Mouse (Mus musculus) right cerebral cortex, postnatal 25 days (tissue): ENCODE results near the gene Macrod2.
A peak's percentile ranks its signal among the peaks of the same experiment; 100 is the strongest.

Experiments
- DNase-seq: peaks from one replicate; pipeline ENCODE4 v3.0.0; 2022

Macrod2 gene

DNA sequence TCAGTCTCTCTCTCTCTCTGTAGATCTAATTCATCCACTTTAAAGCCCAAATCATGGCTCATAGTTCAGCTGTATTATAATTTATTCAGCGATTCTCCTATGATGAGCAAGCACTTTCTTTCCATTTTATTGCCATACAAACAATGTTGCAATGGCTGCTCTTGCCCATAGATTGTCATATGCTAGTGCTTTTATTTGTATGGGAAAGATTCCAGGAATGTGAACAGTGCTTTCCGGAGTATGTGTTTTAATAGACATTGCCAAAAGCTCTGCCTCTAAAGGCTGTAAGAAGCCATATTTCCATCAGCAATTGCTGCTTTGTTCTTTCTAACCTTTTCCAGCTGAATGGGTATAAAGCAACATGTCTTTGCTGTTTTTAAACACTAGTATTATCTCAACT is 1872.7 kb downstream of the Macrod2 start:
- no peak for DNase-seq

- DNase-seq: no peak
These were observed 1891.7 kb downstream of the Macrod2 start for GRCm38 (mm10) chr2:142286761-142287160.

DNA sequence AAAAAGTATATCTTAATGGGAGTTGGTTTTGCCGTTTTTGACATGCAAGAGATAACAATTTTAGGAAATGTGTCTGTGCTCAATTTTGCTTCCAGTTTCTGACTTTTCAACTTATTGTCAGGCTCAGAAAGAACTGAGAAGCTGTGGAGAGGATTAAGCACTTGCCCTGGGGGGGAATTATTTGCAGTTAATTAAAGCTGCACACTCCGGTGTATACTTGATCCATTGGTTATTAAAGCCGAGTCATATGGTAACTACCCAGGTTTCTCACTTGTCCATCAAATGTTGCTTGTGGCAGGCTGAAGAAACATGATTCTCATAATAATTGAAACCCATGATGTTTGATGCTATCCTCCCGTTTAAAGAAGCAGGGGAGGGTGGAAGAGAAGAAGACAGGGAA is 1899.7 kb downstream of the Macrod2 start:
- no peak for DNase-seq

DNA sequence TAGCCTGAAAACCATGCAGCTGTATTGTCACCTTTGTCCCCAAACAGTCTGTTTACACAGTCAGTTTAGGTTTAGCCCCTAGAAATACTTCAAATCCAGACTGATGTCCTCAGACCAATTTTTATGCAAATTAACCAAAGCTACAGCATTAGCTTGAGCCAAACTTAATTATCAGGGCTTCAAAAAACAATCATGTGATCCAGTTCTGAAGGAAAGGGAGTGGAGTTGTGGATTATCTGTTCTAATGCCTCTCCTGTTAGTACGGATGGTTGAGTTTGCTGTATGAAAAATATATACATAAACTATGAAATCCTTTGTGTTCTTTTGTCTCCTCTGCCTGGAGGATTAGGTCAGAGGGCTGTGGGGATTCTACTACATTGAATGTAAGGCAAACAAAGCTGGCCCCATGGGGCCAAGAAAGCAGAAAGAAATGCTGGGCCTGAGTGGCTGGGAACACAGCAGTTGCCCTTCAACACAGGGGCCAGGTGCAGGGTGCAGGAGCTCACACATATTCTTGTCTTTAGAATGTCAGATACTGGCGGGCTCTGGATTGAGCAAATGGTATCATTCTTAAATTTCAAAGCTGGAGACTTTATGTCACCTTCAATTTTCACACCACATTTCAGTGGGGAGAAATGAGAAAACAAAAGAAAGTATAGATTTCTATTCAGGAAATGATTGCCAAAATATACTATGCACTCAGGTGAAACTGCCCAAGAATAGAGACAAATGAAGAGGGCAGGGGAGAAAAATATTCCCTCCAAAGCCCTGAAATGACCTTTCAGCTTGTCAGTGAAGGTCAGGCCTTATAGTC is 1908.2 kb downstream of the Macrod2 start:
- no peak for DNase-seq

DNA sequence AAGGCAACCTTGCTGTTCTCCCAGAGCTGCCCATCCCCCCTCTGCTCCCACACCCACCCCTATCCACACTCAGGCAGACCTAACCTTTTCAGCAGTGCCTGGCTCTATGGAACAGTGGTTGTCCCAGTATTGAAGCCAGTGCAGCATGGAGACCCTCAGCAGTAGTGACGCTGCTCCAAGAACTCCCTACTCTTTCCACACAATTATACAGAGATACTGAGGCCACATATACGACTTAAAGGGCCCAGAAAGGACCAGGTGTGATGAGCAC is 1908.7 kb downstream of the Macrod2 start:
- no peak for DNase-seq

DNA sequence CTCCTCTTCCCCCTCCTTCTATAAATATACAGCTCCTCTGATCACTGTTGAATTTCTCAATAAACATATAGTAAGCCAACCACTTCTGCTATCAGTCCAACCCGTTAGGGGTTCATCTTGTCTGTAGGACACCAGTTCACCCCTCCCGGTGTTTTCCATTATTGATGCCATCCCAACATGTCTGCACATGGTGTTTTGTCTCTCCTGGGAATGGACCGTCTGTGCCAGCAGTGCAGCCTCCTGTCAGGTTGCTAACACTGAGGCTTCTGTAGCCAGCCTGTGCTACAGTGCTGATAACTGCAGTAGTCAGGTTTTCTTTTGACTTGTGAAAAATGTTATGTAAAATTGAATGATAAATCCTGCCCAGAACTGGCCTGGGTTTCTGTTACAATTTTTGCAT is 1928.0 kb downstream of the Macrod2 start:
- no peak for DNase-seq

DNA sequence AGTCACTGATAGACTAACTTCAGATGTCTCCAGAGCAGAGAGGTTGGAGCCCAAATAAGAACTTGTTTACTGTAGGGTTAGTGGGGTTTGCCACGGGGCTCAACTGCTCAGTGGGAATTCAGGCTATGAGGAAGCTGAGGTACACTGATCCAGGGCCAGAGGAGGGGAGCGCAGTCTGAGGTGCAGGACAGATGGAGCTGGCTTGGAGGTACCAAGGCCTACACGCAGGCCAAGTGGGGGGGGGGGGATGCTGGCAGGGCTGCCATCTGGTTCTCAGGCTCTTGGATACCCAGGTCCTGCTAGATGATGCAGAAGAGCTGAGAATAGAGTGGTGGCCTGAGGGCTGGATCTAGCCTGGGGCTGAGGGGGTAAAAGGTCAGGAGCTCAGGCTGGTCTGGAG is 1931.6 kb downstream of the Macrod2 start:
- no peak for DNase-seq

DNA sequence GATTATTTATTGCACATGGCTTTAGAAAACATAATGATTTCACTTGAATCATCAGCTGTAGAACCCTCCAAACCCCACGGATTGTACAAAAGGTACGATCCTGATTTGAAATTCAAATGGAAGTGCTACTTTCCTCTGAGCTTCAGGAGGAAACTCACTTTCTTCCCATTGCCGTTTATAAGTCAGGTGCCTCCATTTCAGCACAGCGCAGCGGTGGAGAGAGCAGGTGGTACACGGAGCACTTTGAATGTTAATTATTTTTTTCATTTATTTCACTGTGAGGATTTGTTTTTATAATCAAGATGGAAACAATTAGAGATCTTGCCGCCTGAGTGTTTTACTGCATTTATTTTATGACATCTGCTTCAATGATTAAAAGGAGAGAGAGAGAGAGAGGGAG is 1934.7 kb downstream of the Macrod2 start:
- DNase-seq: no peak

GRCm38 (mm10) chr2:142334441-142335102 is 1939.5 kb downstream of the Macrod2 start:
- DNase-seq: peak; percentile 51

- DNase-seq: no peak
These were observed 1940.2 kb downstream of the Macrod2 start for GRCm38 (mm10) chr2:142335103-142335999.

DNA sequence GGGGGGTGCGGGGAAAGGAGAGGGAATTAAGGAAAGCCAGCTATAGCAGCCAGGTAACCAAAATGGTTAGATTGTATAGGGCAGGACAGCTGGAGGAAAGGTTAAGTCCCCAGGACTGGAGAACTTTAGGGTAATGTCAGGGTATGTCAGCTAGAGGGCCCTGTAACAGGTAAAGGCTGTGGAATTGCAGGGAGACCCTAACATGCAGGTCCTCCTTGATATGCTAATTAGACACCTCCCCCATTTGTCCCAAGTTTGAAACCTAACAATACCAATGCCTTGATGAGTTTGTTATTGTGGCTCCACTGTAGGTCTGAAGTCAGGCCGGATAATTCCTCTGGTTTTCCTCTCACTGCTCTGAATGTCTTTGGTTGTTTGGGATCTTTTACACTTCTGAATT is 1948.9 kb downstream of the Macrod2 start:
- DNase-seq: no peak

DNA sequence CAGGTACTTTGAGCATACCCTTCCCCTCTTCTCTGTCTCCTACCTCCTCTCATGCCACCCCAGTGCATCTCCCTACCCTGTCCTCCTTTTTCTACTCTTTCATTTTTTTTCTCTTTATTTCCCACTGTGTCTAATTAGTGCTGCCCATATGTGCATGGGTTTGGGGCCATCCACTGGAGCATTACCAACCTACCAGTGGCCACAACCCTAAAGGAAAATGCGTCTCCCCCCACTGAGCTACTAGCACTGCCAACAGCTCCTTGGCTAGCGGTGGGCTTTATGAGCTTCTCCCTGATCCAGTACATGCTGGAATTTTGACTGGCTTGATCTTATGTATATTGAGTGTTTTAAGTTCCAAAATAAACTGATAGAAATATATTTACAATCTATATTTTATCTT is 1949.6 kb downstream of the Macrod2 start:
- DNase-seq: no peak

DNA sequence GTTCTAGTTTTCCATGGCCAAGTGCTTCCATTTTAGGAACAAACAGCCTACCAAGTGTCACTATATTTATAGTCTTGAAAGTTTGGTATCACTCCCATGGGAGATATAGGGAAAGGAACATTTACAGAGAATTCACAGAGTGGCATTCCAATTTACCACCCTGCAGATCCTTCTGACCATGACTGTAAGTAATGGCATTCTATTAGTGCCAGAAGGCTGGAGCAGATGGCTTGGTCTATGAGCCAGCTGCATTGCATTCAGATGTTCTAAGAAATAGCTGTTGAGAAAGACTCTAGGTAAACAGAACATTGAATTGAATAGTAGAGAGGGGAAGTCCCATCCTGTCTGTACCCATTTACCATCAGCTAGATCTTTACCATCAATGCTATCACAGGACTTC is 1954.7 kb downstream of the Macrod2 start:
- no peak for DNase-seq

- DNase-seq: no peak
These were observed 1967.8 kb downstream of the Macrod2 start for GRCm38 (mm10) chr2:142362888-142363287.

- no peak for DNase-seq
These were observed 1978.9 kb downstream of the Macrod2 start for GRCm38 (mm10) chr2:142373978-142374377.

DNA sequence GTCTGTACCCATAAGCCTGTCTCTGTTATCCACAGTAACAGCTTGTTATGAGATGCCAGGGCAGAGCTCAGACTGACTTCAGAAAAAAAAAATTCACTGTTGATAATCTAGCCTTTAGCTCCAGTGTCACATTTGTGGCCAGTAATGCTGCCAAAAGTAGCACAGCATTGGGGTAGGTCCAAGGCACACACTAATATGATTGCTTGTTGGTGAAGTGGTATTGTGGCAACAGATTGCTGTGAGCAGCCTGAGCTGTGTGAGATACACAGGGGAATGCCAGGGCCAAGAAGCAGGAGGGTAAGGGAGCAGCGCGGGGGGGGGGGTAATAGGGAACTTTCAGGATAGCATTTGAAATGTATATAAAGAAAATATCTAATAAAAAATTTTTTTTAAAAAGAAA is 1985.5 kb downstream of the Macrod2 start:
- no peak for DNase-seq

DNA sequence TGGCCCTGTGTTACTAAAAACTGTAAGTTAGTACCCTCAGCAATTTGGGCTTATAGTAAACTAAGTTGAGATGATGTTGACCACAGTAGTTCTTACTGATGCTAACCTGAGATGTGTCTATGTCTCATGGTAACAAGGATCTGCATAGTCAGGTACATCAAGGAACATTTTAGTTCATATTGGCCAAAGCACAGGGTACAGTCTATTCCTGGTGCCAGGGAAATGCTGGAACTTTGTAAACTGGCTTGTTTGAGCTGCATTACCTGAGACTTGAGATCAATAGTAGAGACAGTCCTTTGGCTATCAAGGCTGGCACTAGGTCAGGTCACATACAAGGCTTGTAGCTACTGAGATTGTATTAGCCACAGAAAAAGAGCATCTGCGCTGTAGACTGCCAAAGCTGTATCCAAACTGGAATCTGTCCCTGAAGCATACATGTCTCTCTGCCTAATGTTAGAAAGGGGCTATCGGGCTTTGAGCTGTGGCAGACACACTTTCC is 1986.0 kb downstream of the Macrod2 start:
- DNase-seq: no peak

DNA sequence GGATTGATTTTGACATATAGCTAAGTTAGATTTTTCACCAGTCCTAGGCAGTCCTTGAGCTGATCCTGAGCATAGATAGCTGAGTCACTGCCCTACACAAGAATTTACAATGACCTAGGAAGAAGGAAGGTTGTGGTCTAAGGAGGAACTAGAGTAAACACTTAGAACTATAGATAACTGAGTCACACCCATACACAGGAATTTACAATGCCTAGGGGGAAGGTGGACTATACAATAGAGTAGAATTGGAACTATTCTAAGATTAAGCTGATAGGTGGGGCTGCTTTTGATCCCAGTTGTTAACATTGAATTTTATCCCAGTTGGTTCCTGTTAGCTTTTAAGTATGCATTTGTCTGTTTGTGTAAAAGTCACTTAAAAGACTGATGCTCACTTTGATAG is 1998.4 kb downstream of the Macrod2 start:
- no peak for DNase-seq

GRCm38 (mm10) chr2:142399490-142399889 is 2004.4 kb downstream of the Macrod2 start:
- DNase-seq: no peak

DNA sequence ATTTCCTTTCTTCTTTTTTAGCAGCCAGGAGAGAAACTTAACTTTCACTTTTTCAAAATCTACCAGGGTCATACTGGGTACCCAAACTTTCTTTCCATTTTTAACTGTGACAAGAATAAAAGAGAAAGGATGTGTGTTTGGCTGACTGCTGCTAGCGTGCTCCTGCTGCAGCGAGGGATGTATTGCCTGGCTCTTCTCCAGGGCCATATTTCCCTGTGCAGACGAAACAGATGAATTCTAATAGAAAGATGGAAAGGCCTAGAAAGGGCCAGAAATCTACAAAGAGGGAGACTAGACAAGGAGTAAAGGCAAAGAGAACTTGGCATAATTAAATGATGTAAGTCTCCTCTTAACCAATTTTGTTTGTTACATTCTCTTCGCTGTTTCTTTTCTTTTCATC is 2005.7 kb downstream of the Macrod2 start:
- DNase-seq: no peak

GRCm38 (mm10) chr2:142401359-142401758 is 2006.2 kb downstream of the Macrod2 start:
- DNase-seq: no peak

DNA sequence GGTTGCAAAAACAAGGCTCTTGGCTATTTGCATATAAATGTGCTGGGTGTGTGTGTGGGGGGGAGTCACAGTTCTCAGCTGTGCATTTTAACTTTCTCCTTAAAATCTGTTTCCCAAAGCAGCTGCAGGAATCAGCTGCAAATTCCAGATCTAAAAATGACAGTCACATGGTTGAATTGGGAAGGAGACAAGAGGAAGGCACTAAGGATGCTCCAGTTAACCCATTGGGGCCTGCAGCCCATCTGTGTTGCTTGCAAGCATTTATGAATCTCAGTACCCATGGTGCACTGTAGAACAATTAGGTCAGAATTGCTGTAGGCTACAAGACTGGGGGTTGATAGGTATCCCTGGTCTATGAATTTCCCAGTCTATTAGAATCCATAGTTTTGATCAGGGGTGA is 2008.3 kb downstream of the Macrod2 start:
- DNase-seq: peak; percentile 46

GRCm38 (mm10) chr2:142404321-142404720 is 2009.2 kb downstream of the Macrod2 start:
- no peak for DNase-seq

DNA sequence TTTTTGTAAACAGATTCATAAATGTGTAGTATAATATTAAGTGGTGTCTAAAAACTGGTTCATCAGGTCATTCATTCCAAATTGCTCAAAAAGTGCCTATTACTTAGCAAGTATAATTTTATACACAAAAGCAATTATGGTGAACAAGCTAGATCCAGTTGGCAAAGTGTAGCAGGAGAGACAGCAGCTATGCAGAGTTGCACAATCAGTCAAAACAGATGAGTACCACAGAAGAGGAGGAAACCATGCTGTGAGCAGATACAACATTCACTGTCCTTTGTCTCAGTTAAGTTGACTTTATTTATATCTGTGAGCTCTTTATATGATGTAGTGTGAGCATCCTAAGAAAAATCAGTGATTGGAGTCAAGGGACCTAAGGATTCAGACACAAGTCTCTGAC is 2012.2 kb downstream of the Macrod2 start:
- DNase-seq: no peak
